Mouse (Mus musculus) heart, embryonic 11.5 days (tissue): ENCODE results near the gene Cerkl. TPM values are rescaled to one million over a fixed set of nuclear protein-coding genes. Genes with fewer than 3 reads are reported as not detected.
A peak's percentile ranks its signal among the peaks of the same experiment; 100 is the strongest.

Experiments used
- ATAC-seq: fragments of 200-750 bp; cut with Nextera tagmentation; replicated peaks from 2 replicates; pipeline ENCODE4 v1.8.0; 2017; ENCODE audit warnings: moderate library complexity; ENCODE audit not compliant: insufficient number of reproducible peaks, low FRiP score, low TSS enrichment
- H3K27ac ChIP-seq: fragments of 300-500 bp; sonication (generic); 2 replicates; pipeline ENCODE4 v1.5.1; 2014; ENCODE audit warnings: mild to moderate bottlenecking, low read depth, low read length
- H3K27me3 ChIP-seq: fragments of 300-500 bp; sonication (generic); 2 replicates; pipeline ENCODE4 v1.6.1; 2014; ENCODE audit warnings: mild to moderate bottlenecking, low read length, mixed read lengths; ENCODE audit not compliant: control insufficient read depth, insufficient read depth
- H3K36me3 ChIP-seq: fragments of 300-500 bp; sonication (generic); 2 replicates; pipeline ENCODE4 v1.6.1; 2014; ENCODE audit warnings: mild to moderate bottlenecking, low read length, moderate library complexity, mixed read lengths; ENCODE audit not compliant: control insufficient read depth, insufficient read depth
- H3K4me1 ChIP-seq: fragments of 300-500 bp; sonication (generic); 2 replicates; pipeline ENCODE4 v1.6.1; 2014; ENCODE audit warnings: low read length; ENCODE audit not compliant: control insufficient read depth, insufficient read depth
- H3K4me2 ChIP-seq: fragments of 300-500 bp; sonication (generic); 2 replicates; pipeline ENCODE4 v1.6.1; 2014; ENCODE audit warnings: mild to moderate bottlenecking, moderate library complexity
- H3K4me3 ChIP-seq: fragments of 300-500 bp; sonication (generic); 2 replicates; pipeline ENCODE4 v1.5.1; 2014; ENCODE audit warnings: low read depth, low read length
- H3K9ac ChIP-seq: fragments of 300-500 bp; sonication (generic); 2 replicates; pipeline ENCODE4 v1.6.1; 2014; ENCODE audit warnings: mild to moderate bottlenecking, low read depth, low read length, moderate library complexity
- H3K9me3 ChIP-seq: fragments of 300-500 bp; sonication (generic); replicated peaks from 2 replicates; pipeline ENCODE4 v1.6.1; 2016; ENCODE audit warnings: low read length; ENCODE audit not compliant: control insufficient read depth
- WGBS: fragments of 180-500 bp; shearing (Covaris S2); extraction: QIAGEN DNeasy Blood & Tissue Kit; methylation state at CpG from one replicate; pipeline ENCODE4 v1.1.7; 2014; ENCODE audit not compliant: insufficient replicate concordance; 5-methylcytosine and 5-hydroxymethylcytosine counted together
- polyA plus RNA-seq: library from polyadenylated mRNA; unstranded; fragments of >200 nt; fragmentation: Nextera tagmentation; extraction: Ambion mirVana; gene quantifications from 2 replicates; pipeline ENCODE4 v1.2.1, GENCODE M21; 2014

Gene Cerkl
- 0.14 and 1.2 TPM in 2 replicates for polyA plus RNA-seq

GRCm38 (mm10) chr2:79456575-79457349 lies at the start of gene Cerkl, which contains the start of gene Neurod1:
Gene Cerkl, minus strand, starts transcription at chr2:79456785.
Gene Neurod1, minus strand, starts transcription at chr2:79456751.
- peak within 1 kb of the TSS; percentile 63 for H3K4me2 ChIP-seq
- H3K9ac ChIP-seq, result no peak within 1 kb of the TSS
- peaks cover 2% of the 10 kb centered on the region; the same call in 1 of the 2 replicates for H3K4me1 ChIP-seq
- no peak for ATAC-seq
- no peaks in the 10 kb centered on the region for H3K9me3 ChIP-seq
- no peaks in the 10 kb centered on the region for H3K36me3 ChIP-seq
- H3K4me3 ChIP-seq, result peak within 1 kb of the TSS; percentile 42
- WGBS, result under 1% methylated on average over 41 of the region's 42 CpGs
- H3K27ac ChIP-seq, result no peak within 1 kb of the TSS
- H3K27me3 ChIP-seq, result peaks cover 66% of the 10 kb centered on the region

GRCm38 (mm10) chr2:79498990-79499755 lies 42.6 kb upstream of the Cerkl start:
- no peaks in the 10 kb centered on the region for H3K4me1 ChIP-seq
- WGBS, result 31% methylated on average over 10 of the region's 10 CpGs
- H3K27me3 ChIP-seq, result no peaks in the 10 kb centered on the region
- no peak for ATAC-seq
- H3K4me2 ChIP-seq, result no peak overlapping the region
- H3K9me3 ChIP-seq, result no peaks in the 10 kb centered on the region
- no peak overlapping the region for H3K27ac ChIP-seq
- no peak overlapping the region for H3K9ac ChIP-seq
- no peaks in the 10 kb centered on the region for H3K36me3 ChIP-seq
- no peak overlapping the region for H3K4me3 ChIP-seq

DNA sequence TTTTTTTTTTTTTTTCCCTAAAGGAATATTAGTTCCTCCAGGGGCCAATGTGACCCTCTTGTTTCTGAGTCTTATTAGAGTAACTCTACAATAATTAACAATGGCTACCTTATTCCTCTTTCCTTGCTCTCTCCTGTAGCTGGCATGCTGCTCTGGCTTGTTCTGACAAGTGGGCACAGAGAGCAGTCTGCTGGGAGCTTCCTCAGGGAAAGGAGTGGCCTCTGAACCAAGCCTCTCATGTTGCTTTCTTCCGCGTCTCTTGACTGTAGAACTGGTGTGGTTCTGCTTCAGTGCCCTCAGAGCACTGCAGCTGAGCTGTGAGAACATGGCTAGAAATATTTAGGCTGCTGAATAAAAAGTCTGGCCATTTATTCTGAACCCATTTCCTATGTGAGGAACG lies 28.5 kb upstream of the Cerkl start:
- Histone ChIP-seq H3K4me2 (no peak overlapping the region), H3K36me3 (no peaks in the 10 kb centered on the region), H3K9me3 (no peaks in the 10 kb centered on the region), H3K27me3 (no peaks in the 10 kb centered on the region), H3K27ac (no peak overlapping the region), H3K4me3 (no peak overlapping the region), H3K4me1 (no peaks in the 10 kb centered on the region), H3K9ac (no peak overlapping the region)
- 72% methylated on average over 3 of the region's 3 CpGs for WGBS
- no peak for ATAC-seq

GRCm38 (mm10) chr2:79482511-79482910 lies 25.9 kb upstream of the Cerkl start:
- 92% methylated on average over 2 of the region's 2 CpGs for WGBS
- Histone ChIP-seq H3K9ac (no peak overlapping the region), H3K27me3 (no peaks in the 10 kb centered on the region), H3K4me3 (no peak overlapping the region), H3K4me1 (no peaks in the 10 kb centered on the region), H3K36me3 (no peaks in the 10 kb centered on the region), H3K27ac (no peak overlapping the region), H3K4me2 (no peak overlapping the region), H3K9me3 (no peaks in the 10 kb centered on the region)
- ATAC-seq, result no peak

DNA sequence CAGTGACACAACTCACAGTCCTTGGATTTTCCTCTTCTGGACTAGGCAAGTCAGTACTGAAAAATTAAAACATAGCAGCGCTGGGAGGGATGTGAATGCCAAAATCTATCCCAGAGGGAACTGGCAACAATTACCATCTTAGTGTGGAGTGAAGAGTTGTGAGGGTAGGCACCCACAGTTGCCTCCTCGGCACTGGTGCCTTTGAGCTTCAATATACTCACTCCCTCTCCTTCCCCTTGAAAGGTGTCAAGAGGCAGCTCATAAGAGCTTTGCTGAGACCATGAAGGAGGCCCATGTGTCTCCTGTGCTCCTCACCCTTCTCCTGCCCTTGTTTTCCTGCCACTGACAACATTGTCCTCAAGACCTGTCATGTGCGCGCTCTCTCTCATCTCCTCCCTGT lies 5.8 kb upstream of the Cerkl start:
- no peak for ATAC-seq
- Histone ChIP-seq H3K27me3 (peaks cover 33% of the 10 kb centered on the region), H3K9ac (no peak overlapping the region), H3K4me3 (no peak overlapping the region), H3K9me3 (no peaks in the 10 kb centered on the region), H3K27ac (no peak overlapping the region), H3K36me3 (no peaks in the 10 kb centered on the region), H3K4me1 (0 out of 2 replicates have a peak, but pooled peaks cover 2% of the 10 kb centered on the region), H3K4me2 (no peak overlapping the region)
- 78% methylated on average over 4 of the region's 4 CpGs for WGBS

DNA sequence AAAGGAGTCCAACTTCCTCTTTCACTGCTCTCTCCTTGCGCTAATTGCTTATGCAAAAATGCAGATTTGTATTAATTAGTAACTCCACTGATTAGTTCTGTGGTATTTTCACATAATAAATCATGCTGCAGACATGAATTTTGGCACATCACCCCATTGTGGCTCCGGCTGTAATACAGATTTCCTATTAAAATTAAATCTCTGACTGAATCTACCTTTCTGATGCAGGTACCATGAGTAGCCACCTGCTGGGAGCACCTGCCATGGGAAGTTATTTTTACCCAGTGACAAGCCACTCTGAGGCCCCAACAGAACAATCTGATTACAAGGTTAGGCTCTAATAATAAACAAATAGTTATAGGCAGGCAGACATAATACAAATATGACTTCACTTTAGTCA lies 5.3 kb upstream of the Cerkl start:
- no peak overlapping the region for H3K27ac ChIP-seq
- H3K4me3 ChIP-seq, result no peak overlapping the region
- H3K27me3 ChIP-seq, result peaks cover 39% of the 10 kb centered on the region
- H3K4me2 ChIP-seq, result no peak overlapping the region
- ATAC-seq, result no peak
- peaks cover 2% of the 10 kb centered on the region; the same call in 1 of the 2 replicates for H3K4me1 ChIP-seq
- H3K36me3 ChIP-seq, result no peaks in the 10 kb centered on the region
- H3K9me3 ChIP-seq, result no peaks in the 10 kb centered on the region
- H3K9ac ChIP-seq, result no peak overlapping the region
- 74% methylated on average over 2 of the region's 2 CpGs for WGBS

DNA sequence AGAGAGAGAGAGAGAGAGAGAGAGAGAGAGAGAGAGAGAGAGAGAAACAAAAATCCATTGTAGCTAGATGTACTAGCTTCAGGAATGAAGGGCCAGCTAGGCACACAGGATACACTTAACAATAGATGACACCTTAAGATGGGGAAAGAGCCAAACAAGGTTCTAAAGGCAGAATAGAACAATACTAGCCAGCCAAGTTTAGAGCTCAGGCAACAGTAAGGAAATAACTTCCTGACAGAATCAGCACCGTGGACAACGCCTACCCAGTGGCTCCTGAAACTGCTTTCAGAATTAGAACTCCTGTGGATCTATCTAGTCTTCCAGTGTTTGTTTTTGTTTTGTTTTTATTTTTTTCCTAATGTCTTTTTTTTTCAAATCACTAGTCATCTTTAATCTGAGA lies 4.0 kb upstream of the Cerkl start:
- no peak overlapping the region for H3K9ac ChIP-seq
- H3K4me1 ChIP-seq, result peaks cover 2% of the 10 kb centered on the region; the same call in 1 of the 2 replicates
- ATAC-seq, result no peak
- no peak overlapping the region for H3K4me3 ChIP-seq
- H3K36me3 ChIP-seq, result no peaks in the 10 kb centered on the region
- H3K27me3 ChIP-seq, result peaks cover 47% of the 10 kb centered on the region
- no peak overlapping the region for H3K27ac ChIP-seq
- no peak overlapping the region for H3K4me2 ChIP-seq
- H3K9me3 ChIP-seq, result no peaks in the 10 kb centered on the region
- 0% methylated on average over 2 of the region's 2 CpGs for WGBS

GRCm38 (mm10) chr2:79460107-79460506 lies 3.5 kb upstream of the Cerkl start:
- Histone ChIP-seq H3K4me1 (peaks cover 2% of the 10 kb centered on the region; the same call in 1 of the 2 replicates), H3K27ac (no peak overlapping the region)
- WGBS, result 13% methylated on average over 14 of the region's 14 CpGs

More at GRCm38 (mm10) chr2:79460107-79460506, 3.5 kb upstream of the Cerkl start:
- H3K4me3 ChIP-seq, result no peak overlapping the region
- no peak overlapping the region for H3K4me2 ChIP-seq
- H3K9ac ChIP-seq, result no peak overlapping the region
- H3K9me3 ChIP-seq, result no peaks in the 10 kb centered on the region
- no peaks in the 10 kb centered on the region for H3K36me3 ChIP-seq
- no peak for ATAC-seq
- H3K27me3 ChIP-seq, result peaks cover 52% of the 10 kb centered on the region
